Mouse (Mus musculus) heart, embryonic 14.5 days (tissue): ENCODE results near the gene Pds5b. TPM values are rescaled to one million over a fixed set of nuclear protein-coding genes. Genes with fewer than 3 reads are reported as not detected.
A peak's percentile ranks its signal among the peaks of the same experiment; 100 is the strongest.
"Not testable (repeated sequence)": the region's sequence is repeated elsewhere in the genome, so short reads cannot be mapped to it uniquely, and the experiment has no call there.

Experiments
- ATAC-seq: fragments of 200-750 bp; cut with Nextera tagmentation; 2 replicates; pipeline ENCODE4 v1.8.0; 2017; ENCODE audit warnings: low read depth, moderate TSS enrichment; ENCODE audit not compliant: insufficient number of reproducible peaks, insufficient read depth, low FRiP score
- H3K27ac ChIP-seq, 2 experiments: fragments of 200-500 bp in 1 of 2; fragments of 300-500 bp in 1 of 2; sonication (generic) in 1 of 2; replicated peaks in 1 of 2; 2 replicates each; pipeline ENCODE4 v1.5.1; 2012 to 2014; ENCODE audit warnings: low read depth in 2 of 2, low read length in 2 of 2, control low read depth in 1 of 2, mild to moderate bottlenecking in 1 of 2, mixed read lengths in 1 of 2; ENCODE audit not compliant: control insufficient read depth in 1 of 2, insufficient read depth in 1 of 2
- H3K27me3 ChIP-seq: fragments of 300-500 bp; sonication (generic); 2 replicates; pipeline ENCODE4 v1.6.1; 2014; ENCODE audit warnings: mild to moderate bottlenecking, low read length, control low read depth; ENCODE audit not compliant: control insufficient read depth, insufficient read depth
- H3K36me3 ChIP-seq: fragments of 300-500 bp; sonication (generic); 2 replicates; pipeline ENCODE4 v1.6.1; 2014; ENCODE audit warnings: mild to moderate bottlenecking, control low read depth, low read length, mixed read lengths; ENCODE audit not compliant: control insufficient read depth, insufficient read depth
- H3K4me1 ChIP-seq, 2 experiments: fragments of 200-500 bp in 1 of 2; fragments of 300-500 bp in 1 of 2; sonication (generic) in 1 of 2; 2 replicates each; pipeline ENCODE4 v1.6.1; 2012 to 2014; ENCODE audit warnings: low read length in 2 of 2, control low read depth in 1 of 2, mixed read lengths in 1 of 2; ENCODE audit not compliant: control insufficient read depth in 2 of 2, insufficient read depth in 2 of 2
- H3K4me2 ChIP-seq: fragments of 300-500 bp; sonication (generic); 2 replicates; pipeline ENCODE4 v1.6.1; 2014; ENCODE audit warnings: mild to moderate bottlenecking, low read length
- H3K4me3 ChIP-seq, 2 experiments: fragments of 200-500 bp in 1 of 2; fragments of 300-500 bp in 1 of 2; sonication (generic) in 1 of 2; 2 replicates each; pipeline ENCODE4 v1.5.1; 2012 to 2014; ENCODE audit warnings: low read length in 2 of 2, mild to moderate bottlenecking in 2 of 2, control low read depth in 1 of 2, low read depth in 1 of 2, moderate library complexity in 1 of 2; ENCODE audit not compliant: control insufficient read depth in 1 of 2, insufficient read depth in 1 of 2
- H3K9ac ChIP-seq: fragments of 300-500 bp; sonication (generic); 2 replicates; pipeline ENCODE4 v1.6.1; 2014; ENCODE audit warnings: mild to moderate bottlenecking, low read length
- H3K9me3 ChIP-seq: fragments of 300-500 bp; sonication (generic); 2 replicates; pipeline ENCODE4 v1.6.1; 2016; ENCODE audit warnings: low read length, control low read depth; ENCODE audit not compliant: control insufficient read depth
- WGBS: fragments of 180-500 bp; shearing (Covaris S2); extraction: QIAGEN DNeasy Blood & Tissue Kit; methylation state at CpG from one replicate; pipeline ENCODE4 v1.1.7; 2014; 5-methylcytosine and 5-hydroxymethylcytosine counted together
- polyA plus RNA-seq: library from polyadenylated mRNA; unstranded; fragments of >200 nt; fragmentation: Nextera tagmentation; extraction: Ambion mirVana; gene quantifications from 2 replicates; pipeline ENCODE4 v1.2.1, GENCODE M21; 2014

The Pds5b gene
- polyA plus RNA-seq, 1 experiment from 2014 or later: 23.4 TPM

- Histone ChIP-seq H3K36me3 (peaks cover 11% of the 10 kb centered on the region), H3K9ac (peak within 1 kb of the TSS; percentile 96), H3K4me1 (peaks cover 0 to 11% of the 10 kb centered on the region in 2 experiments; a peak in 2 of 4 replicates), H3K4me2 (peak within 1 kb of the TSS; percentile 82), H3K27ac (peak within 1 kb of the TSS; percentile 92 to 98), H3K4me3 (peak within 1 kb of the TSS; percentile 77 to 87)
- not testable (repeated sequence) for H3K9me3 ChIP-seq, ATAC-seq, H3K27me3 ChIP-seq
- WGBS: 92% methylated on average over 8 of the region's 9 CpGs
Observed at GRCm38 (mm10) chr5:150666133-150666739, 7.3 kb upstream of the Pds5b start, which contains the start of gene N4bp2l2. N4bp2l2 (minus strand) TSS chr5:150666183.

DNA sequence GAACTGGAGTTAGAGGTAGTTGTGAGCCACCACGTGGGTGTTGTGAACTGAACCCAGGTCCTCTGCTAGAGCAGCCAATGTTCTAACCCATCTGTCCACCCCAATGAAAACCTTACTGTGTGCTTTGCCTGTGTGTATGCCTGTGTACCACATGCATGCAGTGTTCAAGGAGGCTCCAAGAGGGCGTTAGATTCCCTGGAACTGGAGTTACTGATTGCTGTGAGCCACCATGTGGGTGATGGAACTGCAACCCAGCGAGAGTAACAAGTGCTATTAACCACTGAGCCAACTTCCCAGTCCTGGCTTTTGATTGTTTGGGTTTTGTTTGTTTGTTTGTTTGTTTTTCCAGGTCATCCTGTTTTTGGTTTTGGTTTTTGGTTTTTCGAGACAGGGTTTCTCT, 4.8 kb upstream of the Pds5b start:
- H3K4me1 ChIP-seq: peaks cover 0 to 4% of the 10 kb centered on the region in 2 experiments; a peak in 2 of 4 replicates

GRCm38 (mm10) chr5:150672343-150672742, 1.2 kb upstream of the Pds5b start:
- no peaks in the 10 kb centered on the region for H3K9me3 ChIP-seq
- H3K4me1 ChIP-seq: peaks cover 0 to 11% of the 10 kb centered on the region in 2 experiments; a peak in 3 of 4 replicates
- no peaks in the 10 kb centered on the region for H3K27me3 ChIP-seq
- 86% methylated on average over 7 of the region's 7 CpGs for WGBS
- H3K36me3 ChIP-seq: no peaks in the 10 kb centered on the region
- no peak overlapping the region for H3K4me2 ChIP-seq
- no peak overlapping the region for H3K4me3 ChIP-seq
- no peak overlapping the region for H3K27ac ChIP-seq
- no peak for ATAC-seq
- no peak overlapping the region for H3K9ac ChIP-seq

More for the DNA sequence above, 4.8 kb upstream of the Pds5b start:
- H3K27me3 ChIP-seq: no peaks in the 10 kb centered on the region
- no peak overlapping the region for H3K4me2 ChIP-seq
- no peak overlapping the region for H3K4me3 ChIP-seq
- no peak overlapping the region for H3K9ac ChIP-seq
- no peak overlapping the region for H3K27ac ChIP-seq
- no peak for ATAC-seq
- 55% methylated on average over 4 of the region's 4 CpGs for WGBS
- no peaks in the 10 kb centered on the region for H3K9me3 ChIP-seq
- no peaks in the 10 kb centered on the region for H3K36me3 ChIP-seq

GRCm38 (mm10) chr5:150673880-150674621, 512 bp downstream of the Pds5b start:
- Histone ChIP-seq H3K4me2 (peak overlapping the region; percentile 71), H3K27me3 (no peaks in the 10 kb centered on the region), H3K4me1 (peaks cover 0 to 11% of the 10 kb centered on the region in 2 experiments; a peak in 3 of 4 replicates), H3K36me3 (no peaks in the 10 kb centered on the region), H3K9ac (peak overlapping the region; percentile 90), H3K27ac (peak overlapping the region; percentile 86 to 88), H3K4me3 (peak overlapping the region; percentile 72 to 95), H3K9me3 (no peaks in the 10 kb centered on the region)
- WGBS: under 1% methylated on average over 64 of the region's 91 CpGs
- peak; percentile 62 for ATAC-seq

DNA sequence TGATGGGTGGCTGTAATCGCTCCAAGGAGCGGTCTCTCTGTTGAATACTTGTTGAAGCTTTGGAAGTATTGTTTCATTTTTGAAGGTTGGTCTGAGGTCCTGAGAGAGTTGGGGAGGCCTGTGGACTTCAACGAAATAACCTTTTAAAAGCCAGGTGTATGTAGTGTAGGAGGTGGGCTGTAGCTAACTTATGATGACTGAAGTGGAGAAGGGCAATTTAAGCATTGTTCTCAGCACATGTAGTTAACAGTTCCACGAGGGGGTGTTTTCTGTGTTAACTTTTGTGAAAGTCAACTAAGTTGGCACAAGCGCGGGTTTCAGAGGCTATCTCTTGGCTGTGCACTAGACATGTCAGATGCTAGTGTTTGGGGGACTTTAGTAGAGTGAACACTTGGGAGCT, 1.3 kb downstream of the Pds5b start:
- Histone ChIP-seq H3K4me1 (peaks cover 0 to 11% of the 10 kb centered on the region in 2 experiments; a peak in 3 of 4 replicates), H3K36me3 (no peaks in the 10 kb centered on the region), H3K9me3 (no peaks in the 10 kb centered on the region), H3K9ac (peak overlapping the region; percentile 90), H3K4me3 (peak overlapping the region; percentile 72 to 95), H3K27me3 (no peaks in the 10 kb centered on the region), H3K27ac (no peak overlapping the region), H3K4me2 (peak overlapping the region; percentile 71)
- WGBS: 37% methylated on average over 6 of the region's 6 CpGs
- no peak for ATAC-seq

DNA sequence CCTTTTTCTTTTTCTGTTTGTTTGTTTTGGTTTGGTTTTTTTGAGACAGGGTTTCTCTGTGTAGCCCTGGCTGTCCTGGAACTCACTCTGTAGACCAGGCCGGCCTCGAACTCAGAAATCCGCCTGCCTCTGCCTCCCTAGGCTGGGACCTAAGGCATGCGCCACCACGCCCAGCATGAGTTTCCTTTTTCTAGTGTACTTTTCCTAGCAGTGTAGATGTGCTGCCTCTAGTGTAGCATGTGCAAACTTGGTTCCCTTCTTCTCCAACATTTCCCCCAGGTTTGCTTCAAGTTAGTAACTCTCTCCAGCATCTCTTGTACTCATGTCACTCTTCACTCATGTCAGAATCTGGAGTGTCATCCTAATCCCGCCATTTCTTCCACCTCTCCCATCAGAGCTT, 9.3 kb downstream of the Pds5b start:
- not testable (repeated sequence) for H3K9me3 ChIP-seq, ATAC-seq, H3K36me3 ChIP-seq, H3K27me3 ChIP-seq, H3K4me1 ChIP-seq, H3K4me3 ChIP-seq, H3K27ac ChIP-seq, H3K9ac ChIP-seq, H3K4me2 ChIP-seq
- WGBS: 91% methylated on average over 6 of the region's 6 CpGs

DNA sequence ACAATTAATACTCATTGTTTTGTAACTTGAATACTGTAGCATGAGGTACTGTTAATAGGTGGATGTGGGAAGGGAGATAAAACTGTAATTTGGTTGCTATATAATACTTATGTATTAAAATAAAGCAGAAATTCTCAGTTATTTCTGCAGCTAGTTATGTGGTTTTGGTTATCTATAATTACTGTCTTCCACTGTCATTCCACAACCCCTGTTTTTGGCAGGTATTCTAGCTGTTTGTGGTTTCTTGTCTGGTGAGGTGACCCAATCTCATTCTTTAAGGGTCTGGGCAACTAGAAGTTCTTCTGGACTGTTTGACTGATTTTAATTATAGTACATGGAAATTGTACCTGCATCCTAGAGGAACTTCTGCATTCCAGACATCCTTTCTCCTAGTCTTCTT, 17.1 kb downstream of the Pds5b start:
- H3K27me3 ChIP-seq: no peaks in the 10 kb centered on the region
- peaks cover 0 to 6% of the 10 kb centered on the region in 2 experiments; a peak in 1 of 4 replicates for H3K4me1 ChIP-seq
- no peak overlapping the region for H3K27ac ChIP-seq
- no peak overlapping the region for H3K4me2 ChIP-seq
- ATAC-seq: no peak
- peaks cover 3% of the 10 kb centered on the region; the same call in 1 of the 2 replicates for H3K36me3 ChIP-seq
- no peaks in the 10 kb centered on the region for H3K9me3 ChIP-seq
- H3K9ac ChIP-seq: no peak overlapping the region
- no peak overlapping the region for H3K4me3 ChIP-seq
